Mouse (Mus musculus): ENCODE measurements at regions not wholly inside any gene's neighbourhood (a gene's known extent, or its start where the extent isn't known, plus 50 kb on each side); places are given as distances from the start of the nearest gene placed in this dataset.
A peak's percentile ranks its signal among the peaks of the same experiment; 100 is the strongest.

GRCm38 (mm10) chr2:136449265-136449664 is 52.4 kb upstream of the Ankef1 start:
- intact Hi-C loops (cut with DNase I) = loop anchor here (1.0 kb wide), 1 partner anchor 300 kb away; no protein-coding TSS in a partner anchor
- DNase-seq = peak; percentile 21 to 23

Data from heart, postnatal 10 days (tissue).